Mouse (Mus musculus) left cerebral cortex, adult 18-20 months (tissue): ENCODE measurements around the gene Mical1. TPM values are rescaled to one million over a fixed set of nuclear protein-coding genes. Genes with fewer than 3 reads are reported as not detected.

ENCODE experiments used
- DNase-seq, 2 experiments: peaks; one replicate each; pipeline ENCODE4 v3.0.0; 2021 to 2022; ENCODE audit warnings: low spot score in 2 of 2, mixed read lengths in 1 of 2
- total RNA-seq, 2 experiments: library from RNA; stranded (reverse); gene quantifications; 2 replicates each; pipeline ENCODE4 v1.2.3; 2021

Gene Mical1
- total RNA-seq, 2 experiments from 2014 or later, result 25.1 to 25.5 TPM

- no peak for DNase-seq
Measured at GRCm38 (mm10) chr10:41477018-41477277, 834 bp downstream of the Mical1 start.

GRCm38 (mm10) chr10:41477278-41478181 lies 1.4 kb downstream of the Mical1 start:
- peak; percentile 40 to 51 for DNase-seq

GRCm38 (mm10) chr10:41479961-41480360 lies 3.8 kb downstream of the Mical1 start:
- DNase-seq, result no peak

- no peak for DNase-seq
Measured at GRCm38 (mm10) chr10:41480938-41481880, 5.1 kb downstream of the Mical1 start.

- DNase-seq, result no peak
Measured at GRCm38 (mm10) chr10:41482446-41482845, 6.3 kb downstream of the Mical1 start.

- no peak for DNase-seq
Measured at GRCm38 (mm10) chr10:41485778-41486177, 9.7 kb downstream of the Mical1 start.

- no peak for DNase-seq
Measured at GRCm38 (mm10) chr10:41486506-41487170, 10.5 kb downstream of the Mical1 start.

- DNase-seq, result no peak
Measured at GRCm38 (mm10) chr10:41488877-41489276, 12.8 kb downstream of the Mical1 start.

- no peak for DNase-seq
Measured at GRCm38 (mm10) chr10:41489294-41489693, 13.2 kb downstream of the Mical1 start.

- peak; percentile 90 to 95 for DNase-seq
Measured at GRCm38 (mm10) chr10:41489708-41490517, 13.8 kb downstream of the Mical1 start, which contains the start of the genes Smpd2 and Ppil6. Gene Smpd2, minus strand, starts transcription at chr10:41490369. Gene Ppil6, plus strand, starts transcription at chr10:41490439.

GRCm38 (mm10) chr10:41490518-41490873 lies 14.4 kb downstream of the Mical1 start:
- DNase-seq, result no peak

GRCm38 (mm10) chr10:41491111-41491510 lies 15.0 kb downstream of the Mical1 start:
- no peak for DNase-seq

GRCm38 (mm10) chr10:41500941-41501340 lies 24.8 kb downstream of the Mical1 start:
- DNase-seq, result no peak

GRCm38 (mm10) chr10:41504996-41505395 lies 28.9 kb downstream of the Mical1 start:
- no peak for DNase-seq

- peak; percentile 53 to 65 for DNase-seq
Measured at GRCm38 (mm10) chr10:41505446-41505845, 29.3 kb downstream of the Mical1 start.

GRCm38 (mm10) chr10:41509160-41509559 lies 33.0 kb downstream of the Mical1 start:
- no peak for DNase-seq

- DNase-seq, result no peak
Measured at GRCm38 (mm10) chr10:41514301-41514700, 38.2 kb downstream of the Mical1 start.

GRCm38 (mm10) chr10:41514921-41515320 lies 38.8 kb downstream of the Mical1 start:
- DNase-seq, result no peak

GRCm38 (mm10) chr10:41518508-41518980 lies 42.4 kb downstream of the Mical1 start:
- DNase-seq, result peak; percentile 35 to 42

GRCm38 (mm10) chr10:41518981-41519618 lies 43.0 kb downstream of the Mical1 start, which contains the start of gene Cd164:
Gene Cd164, plus strand, starts transcription at chr10:41519414.
- peak; percentile 86 to 88 for DNase-seq
